Comparison of ENCODE assay signal across 9 mouse cellular contexts in genomic region chr2:31060787-31061730, GRCm38 (mm10).
DNase-seq lines count a peak whose midpoint lies in the region; ATAC-seq and TF ChIP-seq lines count a peak whose summit lies in the region.
"Had no signal": no experiment of that assay in that cellular context is flagged by ENCODE, and none has a peak within 500 bp of the region (broad histone marks: within the 10 kb centered on the region; RNA-seq: fewer than 3 reads in every experiment).

No protein-coding gene starts in this region.

- no peak for ATAC-seq in kidney, embryonic 15.5 days (replicated peaks; ENCODE audit: low FRiP score)

- H3K4me3 ChIP-seq in ES-Bruce4 (ENCODE audit: low read depth, low read length), result peak overlapping the region; percentile 74
- no peak overlapping the region for H3K4me3 ChIP-seq in kidney, embryonic 15.5 days (replicated peaks)
- H3K4me3 ChIP-seq: neural tube, embryonic 13.5 days had no signal

- H3K27me3 ChIP-seq in ES-Bruce4 (ENCODE audit: control insufficient read depth, insufficient read depth, low read length, poor library complexity, severe bottlenecking), result no peaks in the 10 kb centered on the region
- no peaks in the 10 kb centered on the region for H3K27me3 ChIP-seq in kidney, embryonic 15.5 days
- H3K27me3 ChIP-seq: neural tube, embryonic 13.5 days had no signal

- H3K4me2 ChIP-seq in kidney, embryonic 15.5 days, result no peak overlapping the region
- H3K4me2 ChIP-seq: neural tube, embryonic 13.5 days had no signal

- no peak for TF ChIP-seq POLR2A in ES-Bruce4 (IDR thresholded peaks at IDR 0.05; ENCODE audit: insufficient read depth, low read length)

- TF ChIP-seq CTCF in ES-Bruce4 (IDR thresholded peaks at IDR 0.05; ENCODE audit: low read depth, low read length), result no peak

- H3K4me1 ChIP-seq in ES-Bruce4 (ENCODE audit: control insufficient read depth, insufficient read depth, low read length), result peaks cover 9% of the 10 kb centered on the region
- no peaks in the 10 kb centered on the region for H3K4me1 ChIP-seq in kidney, embryonic 15.5 days

- peaks cover 7% of the 10 kb centered on the region; the same call in 1 of the 2 replicates for H3K36me3 ChIP-seq in ES-Bruce4 (ENCODE audit: control insufficient read depth, insufficient read depth, low read length, poor library complexity, severe bottlenecking)
- peaks cover 43% of the 10 kb centered on the region for H3K36me3 ChIP-seq in kidney, embryonic 15.5 days

- WGBS in kidney, embryonic 15.5 days, result 86% methylated on average over 28 of the region's 28 CpGs

- H3K9me3 ChIP-seq in ES-Bruce4 (replicated peaks; ENCODE audit: control insufficient read depth, insufficient read depth, low read length, poor library complexity, severe bottlenecking), result no peaks in the 10 kb centered on the region
- H3K9me3 ChIP-seq in kidney, embryonic 15.5 days (replicated peaks), result no peaks in the 10 kb centered on the region
- H3K9me3 ChIP-seq: neural tube, embryonic 13.5 days had no signal

- peak overlapping the region; percentile 79 for H3K27ac ChIP-seq in ES-Bruce4 (ENCODE audit: insufficient read depth, low read length)
- no peak overlapping the region for H3K27ac ChIP-seq in kidney, embryonic 15.5 days
- H3K27ac ChIP-seq: neural tube, embryonic 13.5 days had no signal

- DNase-seq in c-Kit-positive CD71-negative TER-119-negative erythroid progenitor cells, embryonic 14.5 days (ENCODE audit: low read depth), result peak; percentile 58
- DNase-seq in liver (peak; percentile 47), MN1 (ENCODE audit: low spot score) (no peak)
- DNase-seq in spleen, adult 18-20 months, result peak; percentile 68 to 76
- no peak for DNase-seq in embryo, embryonic 10 days (ENCODE audit: low spot score)
- no peak for DNase-seq in Muller cell, postnatal 12 days (ENCODE audit: inconsistent ontology term)

- H3K9ac ChIP-seq in ES-Bruce4 (ENCODE audit: low read depth, poor library complexity, severe bottlenecking), result peak overlapping the region; percentile 47
- no peak overlapping the region for H3K9ac ChIP-seq in kidney, embryonic 15.5 days
- H3K9ac ChIP-seq: neural tube, embryonic 13.5 days had no signal

- peak; percentile 79; the same call in 1 of the 2 replicates for TF ChIP-seq EP300 in ES-Bruce4 (IDR thresholded peaks at IDR 0.05; ENCODE audit: insufficient read depth, low read depth, low read length)

Comparison
In these comparisons a context has a peak if more than half of its experiments do, and no peak if none do; other contexts are left out.
1. DNase-seq: peak in c-Kit-positive CD71-negative TER-119-negative erythroid progenitor cells, embryonic 14.5 days (single experiment), liver (single experiment) and spleen, adult 18-20 months (2 of 2); none in embryo, embryonic 10 days (single experiment), Muller cell, postnatal 12 days (single experiment) and MN1 (single experiment).